Mouse (Mus musculus) MEL (cell line): ENCODE measurements around the gene Snrnp70. TPM values are rescaled to one million over a fixed set of nuclear protein-coding genes. Genes with fewer than 3 reads are reported as not detected.
"Not testable (repeated sequence)": the region's sequence is repeated elsewhere in the genome, so short reads cannot be mapped to it uniquely, and the experiment has no call there.

ENCODE experiments used
- DNase-seq: peaks from one replicate; pipeline ENCODE4 v3.0.0; 2011; ENCODE audit warnings: low read depth, low spot score
- H3K27ac ChIP-seq: 2 replicates; pipeline ENCODE4 v1.5.1; 2012; ENCODE audit warnings: low read depth, mild to moderate bottlenecking, control low read depth, low read length, moderate library complexity; ENCODE audit not compliant: control insufficient read depth
- H3K27me3 ChIP-seq, 2 experiments: fragments of 150-350 bp in 1 of 2; sonication (generic) in 1 of 2; 2 replicates each; pipeline ENCODE4 v1.6.1; 2012; ENCODE audit warnings: low read length in 2 of 2, mild to moderate bottlenecking in 2 of 2, improper control_type of control experiment in 1 of 2, moderate library complexity in 1 of 2; ENCODE audit not compliant: insufficient read depth in 2 of 2, control insufficient read depth in 1 of 2
- H3K36me3 ChIP-seq, 2 experiments: 2 replicates each; pipeline ENCODE4 v1.6.1; 2012 to 2014; ENCODE audit warnings: low read length in 2 of 2, improper control_type of control experiment in 1 of 2, inconsistent platforms in 1 of 2, mild to moderate bottlenecking in 1 of 2; ENCODE audit not compliant: insufficient read depth in 2 of 2, control insufficient read depth in 1 of 2
- H3K4me1 ChIP-seq, 2 experiments: fragments of 150-350 bp in 1 of 2; sonication (generic) in 1 of 2; 2 replicates each; pipeline ENCODE4 v1.6.1; 2012; ENCODE audit warnings: low read length in 2 of 2, improper control_type of control experiment in 1 of 2, mild to moderate bottlenecking in 1 of 2; ENCODE audit not compliant: insufficient read depth in 2 of 2, control insufficient read depth in 1 of 2
- H3K4me3 ChIP-seq, 2 experiments: fragments of 150-350 bp in 1 of 2; sonication (generic) in 1 of 2; 2 replicates each; pipeline ENCODE4 v1.5.1; 2012; ENCODE audit warnings: low read depth in 2 of 2, low read length in 2 of 2, mild to moderate bottlenecking in 2 of 2, moderate library complexity in 2 of 2, control low read depth in 1 of 2, improper control_type of control experiment in 1 of 2; ENCODE audit not compliant: control insufficient read depth in 1 of 2, insufficient read depth in 1 of 2
- H3K79me2 ChIP-seq: 2 replicates; pipeline ENCODE4 v1.6.1; 2012; ENCODE audit warnings: mild to moderate bottlenecking, low read length, moderate library complexity; ENCODE audit not compliant: control insufficient read depth, poor library complexity, insufficient read depth
- H3K9ac ChIP-seq: 2 replicates; pipeline ENCODE4 v1.6.1; 2012; ENCODE audit warnings: low read depth, mild to moderate bottlenecking, control low read depth, low read length, moderate library complexity; ENCODE audit not compliant: control insufficient read depth, poor library complexity, severe bottlenecking
- H3K9me3 ChIP-seq: fragments of 150-350 bp; sonication (generic); replicated peaks from 2 replicates; pipeline ENCODE4 v1.6.1; 2012; ENCODE audit warnings: mild to moderate bottlenecking, low read length, improper control_type of control experiment, moderate library complexity; ENCODE audit not compliant: insufficient read depth
- BHLHE40 ChIP-seq: IDR thresholded peaks from 2 replicates; pipeline ENCODE4 v1.6.1; 2012; ENCODE audit warnings: low read depth, mild to moderate bottlenecking, inconsistent platforms, low read length, improper control_type of control experiment, borderline replicate concordance
- CHD1 ChIP-seq: IDR thresholded peaks from 2 replicates; pipeline ENCODE4 v1.6.1; 2012; ENCODE audit warnings: low read depth, mild to moderate bottlenecking, inconsistent platforms, low read length, improper control_type of control experiment
- GABPA ChIP-seq: IDR thresholded peaks from 2 replicates; pipeline ENCODE4 v1.6.1; 2012; ENCODE audit warnings: low read depth, mild to moderate bottlenecking, inconsistent platforms, low read length, improper control_type of control experiment, moderate library complexity
- GATA1 ChIP-seq: IDR thresholded peaks from 2 replicates; pipeline ENCODE4 v1.6.1; 2011; ENCODE audit warnings: low read depth, low read length, improper control_type of control experiment
- JUND ChIP-seq: IDR thresholded peaks from 2 replicates; pipeline ENCODE4 v1.6.1; 2011; ENCODE audit warnings: low read depth, mild to moderate bottlenecking, improper control_type of control experiment, low read length
- KAT2A ChIP-seq: conservative IDR thresholded peaks from 2 replicates; pipeline ENCODE4 v1.6.1; 2012; ENCODE audit warnings: low read depth, low read length, improper control_type of control experiment, inconsistent platforms
- MAFK ChIP-seq: IDR thresholded peaks from 2 replicates; pipeline ENCODE4 v1.6.1; 2011; ENCODE audit warnings: low read depth, mild to moderate bottlenecking, low read length, improper control_type of control experiment, borderline replicate concordance
- MXI1 ChIP-seq: IDR thresholded peaks from 2 replicates; pipeline ENCODE4 v1.6.1; 2011; ENCODE audit warnings: mild to moderate bottlenecking, low read depth, low read length, improper control_type of control experiment
- MYB ChIP-seq: IDR thresholded peaks from 2 replicates; pipeline ENCODE4 v1.6.1; 2011; ENCODE audit warnings: mild to moderate bottlenecking, low read depth, low read length, improper control_type of control experiment
- NELFE ChIP-seq: IDR thresholded peaks from 2 replicates; pipeline ENCODE4 v1.6.1; 2011; ENCODE audit warnings: low read depth, low read length, improper control_type of control experiment
- POLR2A ChIP-seq, 2 experiments: IDR thresholded peaks; 2 replicates each; pipeline ENCODE4 v1.6.1; 2011 to 2012; ENCODE audit warnings: low read length in 2 of 2, mild to moderate bottlenecking in 2 of 2, control low read depth in 1 of 2, improper control_type of control experiment in 1 of 2, low read depth in 1 of 2, moderate library complexity in 1 of 2; ENCODE audit not compliant: control insufficient read depth in 1 of 2, insufficient read depth in 1 of 2, poor library complexity in 1 of 2
- POLR2AphosphoS2 ChIP-seq: IDR thresholded peaks from 2 replicates; pipeline ENCODE4 v1.6.1; 2011; ENCODE audit warnings: low read length, improper control_type of control experiment
- SMC3 ChIP-seq: IDR thresholded peaks from 2 replicates; pipeline ENCODE4 v1.6.1; 2011; ENCODE audit warnings: low read depth, low read length, improper control_type of control experiment
- TAL1 ChIP-seq: IDR thresholded peaks from 2 replicates; pipeline ENCODE4 v1.6.1; 2012; ENCODE audit warnings: mild to moderate bottlenecking, inconsistent platforms, low read length, moderate library complexity, mixed read lengths
- TBP ChIP-seq: IDR thresholded peaks from 2 replicates; pipeline ENCODE4 v1.8.0; 2011; ENCODE audit warnings: low read depth, low read length, improper control_type of control experiment
- TCF12 ChIP-seq: IDR thresholded peaks from 2 replicates; pipeline ENCODE4 v1.6.1; 2014; ENCODE audit warnings: low read depth, mild to moderate bottlenecking, inconsistent platforms, low read length, improper control_type of control experiment, moderate library complexity
- UBTF ChIP-seq: IDR thresholded peaks from 2 replicates; pipeline ENCODE4 v1.6.1; 2012; ENCODE audit warnings: low read depth, mild to moderate bottlenecking, inconsistent platforms, low read length, improper control_type of control experiment, moderate library complexity, borderline replicate concordance; ENCODE audit not compliant: insufficient read depth
- USF1 ChIP-seq: IDR thresholded peaks from 2 replicates; pipeline ENCODE4 v1.6.1; 2014; ENCODE audit warnings: low read depth, mild to moderate bottlenecking, inconsistent platforms, low read length, improper control_type of control experiment, moderate library complexity
- USF2 ChIP-seq, 2 experiments: IDR thresholded peaks; 2 replicates each; pipeline ENCODE4 v1.6.1; 2011 to 2012; ENCODE audit warnings: improper control_type of control experiment in 2 of 2, low read length in 2 of 2, borderline replicate concordance in 1 of 2, inconsistent platforms in 1 of 2, low read depth in 1 of 2, mild to moderate bottlenecking in 1 of 2; ENCODE audit not compliant: insufficient read depth in 1 of 2
- ZNF384 ChIP-seq: IDR thresholded peaks from 2 replicates; pipeline ENCODE4 v1.6.1; 2012; ENCODE audit warnings: low read depth, mild to moderate bottlenecking, inconsistent platforms, low read length, improper control_type of control experiment
- polyA plus RNA-seq, 2 experiments: library from polyadenylated mRNA; stranded (reverse) in 1 of 2; unstranded in 1 of 2; fragments of >175 nt in 1 of 2; fragments of >200 nt in 1 of 2; gene quantifications; 2 replicates each; pipeline versions ENCODE4 v1.2.1 to v1.2.4; 2012; ENCODE audit warnings: low replicate concordance in 2 of 2, low read depth in 1 of 2; ENCODE audit not compliant: insufficient read length in 2 of 2, insufficient read depth in 1 of 2, missing spikeins in 1 of 2
- total RNA-seq: library from RNA; depleted of rRNA; stranded (reverse); fragments of 300-350 nt; gene quantifications from 2 replicates; pipeline ENCODE4 v1.2.3, GENCODE M21; 2012

Snrnp70 gene
- total and polyA plus RNA-seq, 3 experiments: 272 to 1,478 (median 588) TPM

- not testable (repeated sequence) for H3K9ac ChIP-seq, H3K79me2 ChIP-seq, H3K9me3 ChIP-seq, H3K27me3 ChIP-seq, H3K4me3 ChIP-seq, H3K27ac ChIP-seq, DNase-seq
- H3K36me3 ChIP-seq: peaks cover 0 to 15% of the 10 kb centered on the region in 2 experiments; a peak in 2 of 4 replicates
- H3K4me1 ChIP-seq: peaks cover 6 to 21% of the 10 kb centered on the region in 2 experiments
Measured at GRCm38 (mm10) chr7:45359081-45359480, 36.5 kb downstream of the Snrnp70 start.

- DNase-seq: no peak
- Histone ChIP-seq H3K4me3 (no peak overlapping the region), H3K36me3 (peaks cover 0 to 5% of the 10 kb centered on the region in 2 experiments; a peak in 2 of 4 replicates), H3K9me3 (no peaks in the 10 kb centered on the region), H3K4me1 (peaks cover 0 to 16% of the 10 kb centered on the region in 2 experiments; a peak in 3 of 4 replicates), H3K27ac (no peak overlapping the region), H3K27me3 (no peaks in the 10 kb centered on the region), H3K9ac (no peak overlapping the region), H3K79me2 (no peaks in the 10 kb centered on the region)
- no peak for TF ChIP-seq KAT2A
- no peak for TF ChIP-seq MAFK
- TF ChIP-seq USF2 (IDR thresholded peaks at IDR 0.05; ENCODE audit: borderline replicate concordance in 1 of 2, insufficient read depth in 1 of 2, low read depth in 1 of 2, low read length in 2 of 2): no peak
- TF ChIP-seq JUND: no peak
- no peak for TF ChIP-seq TBP
- no peak for TF ChIP-seq POLR2AphosphoS2
- TF ChIP-seq ZNF384: no peak
- TF ChIP-seq USF1: no peak
- TF ChIP-seq POLR2A (IDR thresholded peaks at IDR 0.05; ENCODE audit: control insufficient read depth in 1 of 2, insufficient read depth in 1 of 2, low read depth in 1 of 2, low read length in 2 of 2, poor library complexity in 1 of 2): no peak
- no peak for TF ChIP-seq UBTF
- no peak for TF ChIP-seq TAL1
- TF ChIP-seq GATA1: no peak
- TF ChIP-seq TCF12: no peak
- TF ChIP-seq GABPA: no peak
- no peak for TF ChIP-seq SMC3
- no peak for TF ChIP-seq BHLHE40
- no peak for TF ChIP-seq CHD1
- no peak for TF ChIP-seq MXI1
- TF ChIP-seq NELFE: no peak
- TF ChIP-seq MYB: no peak
Measured at GRCm38 (mm10) chr7:45356087-45356486, 39.5 kb downstream of the Snrnp70 start.
